Mouse (Mus musculus) embryonic fibroblast, embryonic 13.5 days (primary cell): Measurements from ENCODE around the gene Elavl4. TPM values are rescaled to one million over a fixed set of nuclear protein-coding genes. Genes with fewer than 3 reads are reported as not detected.

Experiments used
- H3K27ac ChIP-seq: 2 replicates; pipeline ENCODE4 v1.5.1; 2012; ENCODE audit warnings: low read length, control low read depth, inconsistent platforms; ENCODE audit not compliant: insufficient read depth
- H3K4me1 ChIP-seq: 2 replicates; pipeline ENCODE4 v1.6.1; 2011; ENCODE audit warnings: low read length; ENCODE audit not compliant: control insufficient read depth, insufficient read depth
- H3K4me3 ChIP-seq: 2 replicates; pipeline ENCODE4 v1.5.1; 2011; ENCODE audit warnings: mild to moderate bottlenecking, control low read depth, low read length; ENCODE audit not compliant: insufficient read depth
- CTCF ChIP-seq: IDR thresholded peaks from 2 replicates; pipeline ENCODE4 v1.5.1; 2011; ENCODE audit warnings: mild to moderate bottlenecking, control low read depth, low read length, moderate library complexity, borderline replicate concordance; ENCODE audit not compliant: insufficient read depth
- POLR2A ChIP-seq: IDR thresholded peaks from 2 replicates; pipeline ENCODE4 v1.6.1; 2011; ENCODE audit warnings: low read depth, mild to moderate bottlenecking, control low read depth, low read length, moderate library complexity
- polyA plus RNA-seq: library from polyadenylated mRNA; stranded (reverse); fragments of >200 nt; gene quantifications from 2 replicates; pipeline ENCODE4 v1.2.4, GENCODE M21; 2011; ENCODE audit warnings: low read depth; ENCODE audit not compliant: missing spikeins, insufficient read length

Elavl4 gene
- polyA plus RNA-seq, 1 experiment: 0.19 TPM

DNA sequence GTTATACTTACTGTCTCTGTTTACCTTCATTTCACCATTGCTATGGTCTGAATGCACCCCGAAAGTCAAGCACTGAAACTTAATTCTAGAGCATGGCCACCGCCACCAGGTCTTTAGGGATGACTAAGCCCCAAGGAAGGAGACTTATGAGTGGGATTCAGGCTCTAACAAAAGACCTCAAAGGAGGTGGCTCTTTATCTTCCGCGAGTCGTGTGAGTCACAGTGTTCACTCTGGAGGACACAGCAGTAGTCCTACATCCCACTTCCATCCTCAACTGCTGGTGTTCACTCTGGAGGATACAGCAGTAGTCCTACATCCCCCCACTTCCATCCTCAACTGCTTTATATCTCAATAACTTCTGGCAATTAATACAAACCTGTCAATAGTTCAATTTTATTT, 151.8 kb downstream of the Elavl4 start:
- Histone ChIP-seq H3K27ac (no peak overlapping the region), H3K4me3 (no peak overlapping the region), H3K4me1 (no peaks in the 10 kb centered on the region; the same call in 1 of the 2 replicates)
- TF ChIP-seq CTCF (no peak), POLR2A (no peak)

DNA sequence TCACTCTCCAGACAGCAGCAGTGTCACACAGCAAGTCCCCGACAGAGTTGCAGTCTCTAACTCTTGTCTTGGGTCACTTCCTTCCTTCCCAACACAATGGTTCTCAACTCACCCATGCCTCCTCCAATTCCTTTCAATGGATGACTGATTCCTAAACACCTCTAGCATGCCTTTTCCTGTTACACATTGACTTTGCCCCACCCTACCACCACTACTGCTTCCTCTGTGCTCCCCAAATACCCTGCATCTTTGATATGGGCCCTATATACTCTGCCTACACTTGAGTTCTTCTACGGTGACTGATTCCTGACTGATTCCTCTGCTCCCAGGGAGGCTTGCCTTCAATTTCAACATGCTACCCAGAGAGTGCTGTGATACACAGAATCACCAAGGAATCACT, 153.1 kb downstream of the Elavl4 start:
- no peak overlapping the region for H3K4me3 ChIP-seq
- H3K27ac ChIP-seq: no peak overlapping the region
- no peaks in the 10 kb centered on the region; the same call in 1 of the 2 replicates for H3K4me1 ChIP-seq
- TF ChIP-seq POLR2A: no peak
- TF ChIP-seq CTCF: no peak

GRCm38 (mm10) chr4:110177263-110177662, 174.4 kb downstream of the Elavl4 start:
- H3K4me3 ChIP-seq: no peak overlapping the region
- H3K4me1 ChIP-seq: peaks cover 7% of the 10 kb centered on the region
- H3K27ac ChIP-seq: 0 out of 2 replicates have a peak overlapping the region, but pooled peaks have one; percentile 68
- TF ChIP-seq CTCF (no peak), POLR2A (no peak)

- H3K4me1 ChIP-seq: peaks cover 6% of the 10 kb centered on the region
- no peak overlapping the region for H3K4me3 ChIP-seq
- H3K27ac ChIP-seq: no peak overlapping the region
- TF ChIP-seq POLR2A (no peak), CTCF (no peak)
These were observed 179.7 kb downstream of the Elavl4 start for GRCm38 (mm10) chr4:110172028-110172427.

GRCm38 (mm10) chr4:110165217-110165616, 186.5 kb downstream of the Elavl4 start:
- no peak overlapping the region for H3K4me3 ChIP-seq
- H3K27ac ChIP-seq: no peak overlapping the region
- peaks cover 5% of the 10 kb centered on the region; the same call in 1 of the 2 replicates for H3K4me1 ChIP-seq
- TF ChIP-seq CTCF: no peak
- TF ChIP-seq POLR2A: no peak

- no peak for TF ChIP-seq POLR2A
- TF ChIP-seq CTCF: no peak
- Histone ChIP-seq H3K4me3 (no peak overlapping the region), H3K4me1 (peaks cover 5% of the 10 kb centered on the region; the same call in 1 of the 2 replicates), H3K27ac (no peak overlapping the region)
These were observed 190.1 kb downstream of the Elavl4 start for GRCm38 (mm10) chr4:110161600-110161999.

GRCm38 (mm10) chr4:110157515-110158159, 194.1 kb downstream of the Elavl4 start:
- Histone ChIP-seq H3K4me1 (no peaks in the 10 kb centered on the region), H3K4me3 (no peak overlapping the region), H3K27ac (no peak overlapping the region)
- TF ChIP-seq POLR2A (no peak), CTCF (no peak)

DNA sequence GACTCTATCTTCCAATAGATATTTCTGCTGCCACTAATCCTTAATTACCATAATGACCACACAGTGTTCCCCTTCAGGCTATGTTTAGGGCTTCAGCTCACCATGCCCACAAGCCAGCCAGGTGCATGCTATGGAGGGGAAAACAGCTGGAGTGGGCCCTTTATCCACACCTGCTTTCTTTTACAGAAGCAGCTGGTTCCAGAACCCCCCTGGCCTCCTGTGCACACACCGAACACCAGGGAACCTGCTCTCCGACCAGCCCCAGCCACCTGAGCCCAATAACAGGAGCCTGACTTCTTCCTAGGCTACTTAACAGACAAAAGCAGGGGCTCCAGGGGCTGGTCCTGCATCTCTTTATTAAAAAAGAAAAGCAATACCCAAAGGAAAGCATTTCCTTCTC, 195.8 kb downstream of the Elavl4 start:
- H3K4me1 ChIP-seq: no peaks in the 10 kb centered on the region
- H3K27ac ChIP-seq: no peak overlapping the region
- no peak for TF ChIP-seq CTCF
- no peak for TF ChIP-seq POLR2A
- H3K4me3 ChIP-seq: no peak overlapping the region

Other genes with a start within 250 kb of the Elavl4 start
- gene Agbl4, start 45.8 kb upstream of the Elavl4 start, polyA plus RNA-seq: not detected in 2 replicates